Mouse (Mus musculus) thymus, adult 18-20 months (tissue): Measurements from ENCODE around the gene Taar8c.

Source experiments
- DNase-seq, 2 experiments: peaks; one replicate each; pipeline ENCODE4 v3.0.0; 2022; ENCODE audit warnings: mixed read lengths in 2 of 2

Gene Taar8c

DNA sequence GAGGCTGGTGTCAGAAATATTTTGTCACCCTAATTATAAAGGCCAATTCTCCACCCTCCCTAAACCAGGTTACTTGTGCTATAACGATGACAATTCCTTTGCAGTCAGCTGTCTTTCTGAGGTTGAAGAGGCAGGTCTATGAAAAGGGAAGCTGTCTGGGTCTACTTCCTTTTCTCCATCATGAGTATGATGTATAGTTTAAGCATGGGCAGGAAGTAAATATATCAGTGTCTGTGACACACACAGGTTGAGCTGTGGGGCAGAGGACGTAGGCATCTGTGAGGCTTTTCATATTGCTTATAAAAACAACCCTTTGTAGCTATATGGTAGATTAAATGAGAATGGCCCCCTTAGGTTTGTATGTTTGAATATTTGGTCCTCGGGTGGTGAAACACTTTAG, 42.7 kb downstream of the Taar8c start:
- no peak for DNase-seq

DNA sequence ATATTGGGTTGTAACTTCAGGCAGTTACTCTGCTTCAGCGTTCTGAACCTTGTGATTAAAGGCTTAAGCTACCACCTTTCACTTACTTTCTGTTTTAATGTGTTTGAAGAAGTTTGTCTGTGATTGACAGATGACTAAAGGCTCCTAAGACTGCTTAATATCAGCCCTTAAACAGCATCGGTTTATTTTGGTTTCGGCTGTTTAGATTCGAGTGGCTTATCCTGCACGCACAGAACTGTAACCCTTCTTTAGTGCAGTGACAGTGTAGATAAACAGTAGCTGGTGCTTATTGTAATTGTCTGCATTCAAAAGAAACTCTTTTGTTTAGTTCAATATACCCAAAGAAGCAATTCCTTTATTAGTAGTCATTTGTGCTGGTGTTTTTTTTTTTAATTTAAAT, 49.7 kb downstream of the Taar8c start:
- DNase-seq: no peak
